Mouse (Mus musculus) G1E-ER4 (cell line): Measurements from ENCODE around the gene Plxna1. TPM values are rescaled to one million over a fixed set of nuclear protein-coding genes. Genes with fewer than 3 reads are reported as not detected.

Experiments used
- GATA1 ChIP-seq: IDR thresholded peaks from one replicate; pipeline ENCODE4 v1.8.0; 2012; ENCODE audit warnings: low read length, inconsistent platforms
- polyA plus RNA-seq: library from polyadenylated mRNA; stranded (reverse); fragments of >175 nt; gene quantifications from 2 replicates; pipeline ENCODE4 v1.2.3, GENCODE M21; 2012

Plxna1 gene
- polyA plus RNA-seq, 1 experiment: 14.0 TPM

DNA sequence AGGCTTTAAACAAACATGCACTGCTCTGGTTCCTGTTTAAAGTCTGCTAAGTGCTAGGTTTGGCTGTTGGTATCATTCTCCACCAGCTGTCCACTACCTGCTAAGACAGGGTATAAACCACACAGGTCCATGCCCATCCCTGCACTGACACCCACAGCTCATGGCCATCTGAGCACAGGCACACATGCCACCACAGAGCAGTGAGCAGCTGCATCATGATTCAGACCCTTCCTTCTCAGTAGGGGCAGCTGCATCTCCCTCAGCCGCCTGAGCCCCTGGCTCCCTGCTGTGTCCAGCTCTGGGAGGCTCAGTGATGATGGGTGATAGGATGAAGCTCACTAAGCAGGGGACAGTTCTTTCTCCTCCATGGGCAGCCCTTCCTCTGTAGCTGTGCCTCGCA, 15.8 kb upstream of the Plxna1 start:
- TF ChIP-seq GATA1: no peak

DNA sequence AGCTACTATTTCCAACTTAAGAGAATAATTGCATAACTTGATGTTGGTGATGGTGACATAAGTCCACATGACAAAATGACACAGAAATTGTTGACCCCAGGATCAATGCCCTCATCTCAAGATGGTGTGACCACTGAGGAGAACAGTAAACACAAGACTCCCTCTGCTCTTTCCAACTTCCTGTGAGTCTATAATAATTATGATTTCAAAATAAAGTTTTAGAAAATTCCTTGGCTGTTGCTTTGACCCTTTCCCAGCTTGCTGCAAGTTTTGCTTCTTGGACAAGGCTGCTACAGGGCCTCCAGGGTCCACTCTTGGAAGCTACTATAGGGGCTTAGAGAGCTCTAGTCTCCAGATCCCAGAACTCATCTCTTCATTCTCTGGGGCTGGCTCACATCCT, 6.4 kb upstream of the Plxna1 start:
- TF ChIP-seq GATA1: no peak

DNA sequence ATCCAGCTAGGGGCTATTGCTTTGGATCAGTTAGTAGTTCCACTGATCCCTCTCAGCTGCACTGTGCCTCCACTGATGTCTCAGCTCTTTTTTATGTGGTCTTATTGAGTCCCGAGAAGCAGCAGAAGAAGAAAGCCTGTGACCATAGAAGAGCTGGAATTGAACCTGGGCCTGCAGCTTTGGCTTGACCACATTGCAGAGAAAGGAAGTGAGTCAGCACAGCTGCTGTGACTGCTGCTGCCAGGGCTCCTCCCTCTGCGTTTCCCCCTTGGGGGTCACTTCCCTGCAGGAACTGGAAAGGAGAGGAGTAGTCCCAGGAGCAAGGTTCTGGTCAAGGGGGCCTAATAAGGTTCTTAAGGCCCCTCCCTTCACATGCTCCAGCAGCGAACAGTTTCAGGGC, 1.9 kb upstream of the Plxna1 start:
- no peak for TF ChIP-seq GATA1

- TF ChIP-seq GATA1: no peak
Measured at GRCm38 (mm10) chr6:89363107-89363451, 659 bp upstream of the Plxna1 start.

DNA sequence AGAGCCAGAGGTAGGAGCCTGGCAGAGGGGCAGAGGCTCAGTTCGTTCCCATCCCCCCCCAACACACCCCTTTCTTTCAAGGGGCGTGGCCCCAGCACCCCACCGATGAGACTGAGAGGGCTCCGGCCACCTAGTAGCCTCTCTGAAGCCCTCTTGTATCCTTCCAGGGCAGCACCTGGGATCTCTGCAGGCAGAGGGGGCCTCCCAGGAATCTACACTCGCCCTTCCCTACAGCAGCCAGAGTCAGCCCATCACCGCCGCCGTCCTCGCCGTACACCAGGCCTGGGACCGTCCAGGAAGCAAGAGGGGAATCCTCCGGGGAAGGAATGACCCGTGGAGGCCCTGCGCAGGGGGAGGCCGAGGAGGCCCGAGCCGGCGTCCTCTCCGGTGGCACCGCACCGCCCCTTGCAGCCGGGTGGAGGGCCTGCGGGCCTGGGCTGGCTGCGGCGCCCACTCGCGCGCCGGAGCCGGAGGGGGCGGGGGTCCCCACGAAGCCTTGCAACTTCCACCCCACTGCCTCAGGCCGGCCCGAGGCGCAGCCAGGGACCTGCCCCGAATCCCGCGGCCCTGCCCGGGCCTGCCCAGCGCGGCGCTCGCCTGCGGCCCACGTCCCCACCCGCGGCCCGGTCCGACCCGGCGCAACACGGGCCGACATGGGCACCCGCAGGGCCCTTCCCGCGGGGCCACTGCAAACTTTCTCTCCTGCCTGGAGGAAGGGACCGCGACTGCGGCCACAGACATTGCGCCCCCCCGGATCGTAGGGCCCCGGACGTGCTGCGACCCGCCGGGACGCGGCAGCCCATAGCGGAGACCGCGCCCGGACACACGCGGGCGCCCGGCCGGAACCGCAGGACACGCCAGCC, 771 bp downstream of the Plxna1 start:
- TF ChIP-seq GATA1: no peak

DNA sequence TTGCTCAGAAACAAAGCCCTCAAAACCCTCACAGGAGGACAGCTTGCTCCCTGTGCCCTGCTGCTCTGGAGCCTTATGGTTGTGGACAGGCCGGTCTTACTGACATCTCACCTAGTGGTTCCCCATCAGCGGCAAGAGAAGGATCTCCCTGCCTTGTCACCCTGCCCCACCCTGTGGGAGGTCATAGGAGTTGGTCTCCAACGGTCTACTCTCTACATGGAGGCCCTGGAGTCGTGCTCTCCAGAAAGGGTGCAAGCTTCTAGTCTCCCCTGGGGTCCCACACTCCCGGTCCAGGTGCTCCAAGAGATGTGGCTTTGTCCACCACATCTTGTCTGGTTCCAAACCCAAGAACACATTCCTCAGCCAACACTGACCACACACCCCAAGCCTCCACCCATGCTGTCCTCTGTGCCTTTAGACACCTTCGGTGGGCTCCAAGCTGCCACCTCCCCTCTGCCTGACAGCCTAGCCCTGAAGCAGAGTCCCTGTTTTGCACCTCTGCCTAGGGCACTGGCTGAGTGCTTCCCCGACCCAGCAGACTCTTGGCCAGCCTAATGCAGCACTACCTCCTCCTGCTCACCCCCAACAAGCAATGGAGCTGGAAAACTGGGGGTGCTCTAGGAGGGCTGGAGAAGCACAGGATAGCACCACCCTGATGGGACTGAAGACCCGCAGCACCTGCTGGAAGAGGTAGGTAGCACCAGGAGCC, 1.6 kb downstream of the Plxna1 start:
- TF ChIP-seq GATA1: no peak

- no peak for TF ChIP-seq GATA1
Measured at GRCm38 (mm10) chr6:89359771-89360708, 2.4 kb downstream of the Plxna1 start.

DNA sequence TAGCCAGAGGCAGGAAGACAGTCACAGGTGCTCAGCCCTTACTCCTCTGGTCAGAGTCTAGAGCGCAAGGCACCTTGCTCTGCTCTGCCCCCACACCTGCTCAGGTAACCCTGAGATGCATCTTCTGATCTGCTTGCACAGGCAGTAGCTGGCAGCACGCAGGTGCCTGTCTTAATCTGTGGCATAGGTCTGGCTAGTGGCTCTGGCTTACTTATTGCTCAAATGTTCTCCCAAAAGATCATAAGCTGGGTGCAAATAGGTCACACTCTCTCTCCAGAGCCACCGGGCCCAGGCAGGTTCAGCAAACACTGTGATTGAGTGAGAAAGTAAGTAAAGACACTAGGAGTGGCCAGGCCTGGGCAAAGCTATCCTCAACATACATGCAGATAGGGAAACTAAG, 3.2 kb downstream of the Plxna1 start:
- no peak for TF ChIP-seq GATA1

GRCm38 (mm10) chr6:89355661-89356060, 6.8 kb downstream of the Plxna1 start:
- TF ChIP-seq GATA1: no peak

GRCm38 (mm10) chr6:89354726-89355125, 7.7 kb downstream of the Plxna1 start:
- no peak for TF ChIP-seq GATA1

GRCm38 (mm10) chr6:89354076-89354475, 8.3 kb downstream of the Plxna1 start:
- TF ChIP-seq GATA1: no peak

DNA sequence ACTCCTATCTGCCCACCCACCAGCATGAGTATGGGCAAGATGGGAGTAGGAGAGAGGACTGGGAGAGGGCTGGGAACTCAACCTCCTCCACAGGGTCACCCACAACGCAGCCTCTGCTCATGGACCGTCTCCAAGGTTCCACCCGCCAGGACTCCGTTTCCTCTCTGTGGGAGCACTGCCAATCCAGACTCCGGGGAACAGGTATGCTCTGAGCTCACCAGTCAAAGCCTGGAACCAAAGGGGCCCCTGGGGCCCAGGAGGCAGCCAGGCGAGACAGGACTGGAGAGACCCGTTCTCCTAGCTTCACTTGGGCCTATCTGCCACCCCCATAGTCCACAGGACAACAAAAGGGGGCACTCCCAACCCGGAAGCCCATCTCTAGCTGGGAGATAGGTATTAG, 9.3 kb downstream of the Plxna1 start:
- no peak for TF ChIP-seq GATA1

DNA sequence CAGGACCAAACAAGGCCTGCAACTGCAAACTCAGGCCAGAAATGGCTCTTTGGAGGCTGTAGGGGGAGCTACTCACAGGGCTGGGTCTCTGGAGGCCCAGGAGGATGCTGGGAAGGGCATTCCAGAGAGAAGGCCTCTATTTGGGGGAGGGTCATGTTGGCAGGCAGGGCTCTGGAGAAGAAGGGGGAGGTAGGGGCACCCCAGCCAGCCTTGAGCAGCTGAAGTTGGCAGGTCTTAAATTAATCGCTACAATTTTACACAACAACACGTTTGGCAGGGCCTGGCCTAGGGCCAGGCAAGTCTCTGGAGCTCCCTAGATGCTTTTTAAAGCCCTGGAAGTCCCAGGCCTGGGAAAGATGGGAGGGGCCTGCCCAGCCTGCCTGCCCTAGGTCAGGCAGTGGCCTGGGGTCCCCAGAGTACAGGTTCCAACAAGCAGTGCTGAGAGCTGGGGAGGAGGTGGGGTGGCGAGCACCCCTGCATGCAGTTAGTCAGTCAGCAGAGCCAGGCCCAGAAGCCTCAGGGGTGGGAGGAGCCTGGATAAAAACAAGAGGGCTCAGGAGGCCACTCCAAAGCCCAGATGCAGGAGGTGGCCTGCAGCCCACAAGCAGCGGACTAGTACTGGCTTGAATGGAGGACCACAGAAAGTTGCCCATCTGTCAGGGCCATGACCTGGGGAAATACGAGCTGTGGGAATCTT, 10.8 kb downstream of the Plxna1 start:
- no peak for TF ChIP-seq GATA1

DNA sequence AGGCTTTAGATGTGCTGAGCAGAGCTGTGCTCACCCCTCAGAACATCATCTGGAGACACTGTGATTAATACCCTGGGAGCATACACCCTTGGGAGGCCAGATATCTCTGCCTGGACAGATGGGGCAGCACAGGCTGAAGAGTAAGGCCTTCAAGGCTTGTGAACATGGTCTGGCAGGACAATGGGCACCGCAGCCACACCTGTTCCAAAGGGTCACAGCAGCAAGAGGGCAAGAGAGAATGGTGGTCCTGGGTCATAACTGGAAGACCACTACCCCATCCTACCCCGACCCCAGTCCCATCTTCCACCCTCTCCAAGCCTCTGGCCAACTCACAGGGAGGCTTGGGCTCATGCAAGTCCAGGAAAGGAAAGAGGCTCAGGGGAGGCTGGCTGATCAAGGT, 11.9 kb downstream of the Plxna1 start:
- TF ChIP-seq GATA1: no peak

- TF ChIP-seq GATA1: no peak
Measured at GRCm38 (mm10) chr6:89350037-89350515, 12.3 kb downstream of the Plxna1 start.

DNA sequence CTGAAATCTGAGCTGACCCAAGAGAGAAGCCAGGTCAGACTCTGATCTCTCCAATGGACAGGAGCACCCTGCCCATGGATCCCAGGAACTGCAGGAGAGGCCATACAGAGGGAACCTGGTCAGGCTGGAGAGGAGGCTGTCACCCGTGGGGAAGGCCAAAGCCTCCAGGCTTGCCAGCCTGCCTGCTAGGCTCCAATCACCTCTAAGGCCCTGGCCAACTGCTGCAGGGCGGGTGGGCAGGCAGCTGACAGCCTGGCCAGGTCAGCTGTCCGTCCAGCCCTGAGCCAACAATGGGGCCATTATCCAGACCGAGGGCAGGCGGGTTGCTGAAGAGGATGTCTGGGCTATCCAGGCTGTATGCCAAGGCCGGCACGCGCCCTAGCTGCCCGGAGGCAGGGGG, 14.1 kb downstream of the Plxna1 start:
- TF ChIP-seq GATA1: no peak
